14 mouse cellular contexts compared by ENCODE assay signal in the genomic region with DNA sequence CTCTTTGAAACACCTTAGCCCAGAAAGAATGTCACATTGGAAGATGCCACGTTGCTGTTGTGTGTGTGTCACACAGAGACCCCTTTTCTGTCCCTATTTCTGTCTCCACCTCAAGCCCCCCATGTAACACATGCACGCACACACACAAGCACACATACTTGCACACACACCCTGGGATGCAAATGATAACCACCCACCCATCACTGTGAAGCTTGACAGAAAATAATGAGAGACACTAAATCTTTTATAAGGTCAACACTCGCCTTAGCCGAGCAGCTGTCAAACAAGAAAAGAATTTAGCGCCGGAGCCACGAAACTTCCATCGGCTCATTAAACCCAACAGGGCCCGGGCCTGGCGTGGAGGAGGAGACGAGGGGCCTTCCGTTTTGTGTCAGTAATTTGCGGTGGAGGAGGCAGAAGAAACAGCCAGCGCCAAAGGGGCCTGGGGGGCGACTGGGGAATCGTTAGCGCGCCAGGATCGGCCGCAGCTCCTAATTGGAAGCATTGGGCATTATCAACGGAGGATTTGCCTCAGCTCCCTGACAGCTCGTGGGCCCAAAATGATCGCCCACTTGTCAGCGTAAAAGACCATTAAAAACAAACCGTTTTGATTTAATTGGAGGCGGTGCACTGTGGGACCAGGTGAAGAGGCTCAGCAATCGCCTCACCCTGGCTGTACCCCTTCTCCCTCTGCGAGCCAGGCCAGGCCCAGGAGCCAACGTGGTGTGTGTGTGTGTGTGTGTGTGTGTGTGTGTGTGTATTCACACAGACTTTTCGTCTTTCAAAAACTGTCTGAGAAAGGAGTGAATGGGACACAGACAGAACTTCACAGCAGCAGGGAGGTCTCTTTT. TPM values are rescaled to one million over a fixed set of nuclear protein-coding genes. Genes with fewer than 3 reads are reported as not detected.
DNase-seq lines count a peak whose midpoint lies in the region; ATAC-seq and TF ChIP-seq lines count a peak whose summit lies in the region.
"Had no signal": no experiment of that assay in that cellular context is flagged by ENCODE, and none has a peak within 500 bp of the region (broad histone marks: within the 10 kb centered on the region; RNA-seq: fewer than 3 reads in every experiment).

No protein-coding gene starts in this region.

- no peak overlapping the region for H3K27ac ChIP-seq in embryonic facial prominence, embryonic 14.5 days (replicated peaks; ENCODE audit: low read depth, low read length)
- H3K27ac ChIP-seq in hindbrain, embryonic 13.5 days: peak overlapping the region; percentile 35
- peak overlapping the region; percentile 71 for H3K27ac ChIP-seq in midbrain, embryonic 13.5 days
- H3K27ac ChIP-seq in cerebellum, adult 2 months (ENCODE audit: insufficient read depth, low read length): no peak overlapping the region
- H3K27ac ChIP-seq: heart, adult 2 months had no signal

- no peak for TF ChIP-seq POLR2A in brain, embryonic 14.5 days (IDR thresholded peaks at IDR 0.05; ENCODE audit: borderline replicate concordance, extremely low read depth, insufficient read depth, insufficient read length, poor library complexity, severe bottlenecking)
- no peak for TF ChIP-seq POLR2A in cerebellum, adult 2 months (IDR thresholded peaks at IDR 0.05; ENCODE audit: borderline replicate concordance, insufficient read depth, low read length)

- H3K4me3 ChIP-seq in embryonic facial prominence, embryonic 14.5 days (ENCODE audit: low read depth, low read length): no peak overlapping the region
- H3K4me3 ChIP-seq in hindbrain, embryonic 13.5 days: no peak overlapping the region
- H3K4me3 ChIP-seq in midbrain, embryonic 13.5 days (replicated peaks): no peak overlapping the region
- no peak overlapping the region for H3K4me3 ChIP-seq in cerebellum, adult 2 months (replicated peaks; ENCODE audit: insufficient read depth, low read depth, low read length)
- H3K4me3 ChIP-seq: heart, adult 2 months had no signal

- no peak overlapping the region for H3K4me2 ChIP-seq in embryonic facial prominence, embryonic 14.5 days (ENCODE audit: low read depth, low read length)
- H3K4me2 ChIP-seq in hindbrain, embryonic 13.5 days: peak overlapping the region; percentile 39
- peak overlapping the region; percentile 35 for H3K4me2 ChIP-seq in midbrain, embryonic 13.5 days (replicated peaks)

- H3K9me3 ChIP-seq in embryonic facial prominence, embryonic 14.5 days (ENCODE audit: control insufficient read depth, low read length): no peaks in the 10 kb centered on the region
- H3K9me3 ChIP-seq in hindbrain, embryonic 13.5 days: no peaks in the 10 kb centered on the region
- no peaks in the 10 kb centered on the region for H3K9me3 ChIP-seq in midbrain, embryonic 13.5 days

- WGBS in embryonic facial prominence, embryonic 14.5 days: 48% methylated on average over 30 of the region's 30 CpGs
- 17% methylated on average over 30 of the region's 30 CpGs for WGBS in hindbrain, embryonic 13.5 days
- 24% methylated on average over 30 of the region's 30 CpGs for WGBS in midbrain, embryonic 13.5 days
- WGBS in cerebellum, adult 2 months: 22% methylated on average over 30 of the region's 30 CpGs

- no peaks in the 10 kb centered on the region for H3K4me1 ChIP-seq in embryonic facial prominence, embryonic 14.5 days (ENCODE audit: control insufficient read depth, insufficient read depth, low read length)
- H3K4me1 ChIP-seq in hindbrain, embryonic 13.5 days (replicated peaks): peaks cover 28% of the 10 kb centered on the region
- peaks cover 34% of the 10 kb centered on the region for H3K4me1 ChIP-seq in midbrain, embryonic 13.5 days (replicated peaks)
- H3K4me1 ChIP-seq in cerebellum, adult 2 months (ENCODE audit: control insufficient read depth, insufficient read depth, low read length): no peaks in the 10 kb centered on the region; the same call in 1 of the 2 replicates

- no peak overlapping the region for H3K9ac ChIP-seq in embryonic facial prominence, embryonic 14.5 days (ENCODE audit: low read depth, low read length)
- peak overlapping the region; percentile 63 for H3K9ac ChIP-seq in hindbrain, embryonic 13.5 days
- H3K9ac ChIP-seq in midbrain, embryonic 13.5 days (replicated peaks): no peak overlapping the region

- no peaks in the 10 kb centered on the region for H3K36me3 ChIP-seq in embryonic facial prominence, embryonic 14.5 days (ENCODE audit: control insufficient read depth, insufficient read depth, low read length)
- H3K36me3 ChIP-seq in hindbrain, embryonic 13.5 days: no peaks in the 10 kb centered on the region
- H3K36me3 ChIP-seq in midbrain, embryonic 13.5 days: no peaks in the 10 kb centered on the region

- ATAC-seq in embryonic facial prominence, embryonic 14.5 days (ENCODE audit: low read depth): no peak
- ATAC-seq in hindbrain, embryonic 13.5 days (ENCODE audit: low FRiP score): no peak
- ATAC-seq in midbrain, embryonic 13.5 days: peak; percentile 80

- peak; percentile 94 for DNase-seq in brain, embryonic 14.5 days (ENCODE audit: low read depth)
- DNase-seq in embryonic facial prominence, embryonic 14.5 days (ENCODE audit: low spot score): peak; percentile 34
- no peak for DNase-seq in cerebellum, adult 2 months
- no peak for DNase-seq in cerebellum, adult 11-12 months
- DNase-seq in gastrocnemius, adult 8-10 months (ENCODE audit: low spot score in 2 of 2): no peak
- DNase-seq in right cerebral cortex, postnatal 10 days (ENCODE audit: low spot score in 2 of 2): no peak
- DNase-seq: cerebellum, adult 9-10 months; heart, adult 2 months; lung, adult 18-20 months; thymus, postnatal 4 days had no signal

- TF ChIP-seq CTCF in brain, embryonic 14.5 days (IDR thresholded peaks at IDR 0.05; ENCODE audit: borderline replicate concordance, extremely low read depth, insufficient read depth, insufficient read length): no peak
- TF ChIP-seq CTCF in cerebellum, adult 2 months (IDR thresholded peaks at IDR 0.05; ENCODE audit: borderline replicate concordance, insufficient read depth, low read depth, low read length): no peak

- 0 out of 2 replicates have a peak, but pooled peaks cover 5% of the 10 kb centered on the region for H3K27me3 ChIP-seq in embryonic facial prominence, embryonic 14.5 days (replicated peaks; ENCODE audit: control insufficient read depth, insufficient read depth, low read length)
- H3K27me3 ChIP-seq in hindbrain, embryonic 13.5 days: peaks cover 59% of the 10 kb centered on the region
- peaks cover 13% of the 10 kb centered on the region for H3K27me3 ChIP-seq in midbrain, embryonic 13.5 days
- no peaks in the 10 kb centered on the region; the same call in 1 of the 2 replicates for H3K27me3 ChIP-seq in cerebellum, adult 2 months (ENCODE audit: control insufficient read depth, insufficient read depth, low read length)

RNA-seq across cellular contexts. Expression of a gene that starts 27.4 kb away (rescaled TPM):
- polyA plus RNA-seq in brain, embryonic 14.5 days (2012; rRNA removed): 25.3 and 45.9 TPM in 2 replicates
- polyA plus RNA-seq in embryonic facial prominence, embryonic 14.5 days (2014; fragmentation: Nextera tagmentation; extraction: Ambion mirVana): 0.11 TPM in 1 of 2 replicates, not detected in the other
- polyA plus RNA-seq in hindbrain, embryonic 13.5 days (2015; fragmentation: Nextera tagmentation; extraction: Ambion mirVana): 11.4 and 17.1 TPM in 2 replicates
- polyA plus RNA-seq in midbrain, embryonic 13.5 days (2015; fragmentation: Nextera tagmentation; extraction: Ambion mirVana): 29.8 and 41.8 TPM in 2 replicates
- polyA plus RNA-seq in cerebellum, adult 2 months (2012; rRNA removed): 12.0 and 12.6 TPM in 2 replicates
- not detected for total RNA-seq in gastrocnemius, adult 8-10 months (2022)
- total RNA-seq: heart, adult 2 months; heart, postnatal 25 days; megakaryocyte-erythroid progenitor cell, adult 5-6 weeks had no signal
- polyA plus RNA-seq: heart, adult 2 months had no signal

Comparison
In these comparisons a context has a peak if more than half of its experiments do, and no peak if none do; other contexts are left out.
1. DNase-seq: peak in brain, embryonic 14.5 days (single experiment) and embryonic facial prominence, embryonic 14.5 days (single experiment); none in cerebellum, adult 2 months (0 of 2), cerebellum, adult 11-12 months (single experiment), gastrocnemius, adult 8-10 months (0 of 2) and right cerebral cortex, postnatal 10 days (0 of 2).
2. H3K27ac ChIP-seq: peak in hindbrain, embryonic 13.5 days (single experiment) and midbrain, embryonic 13.5 days (single experiment); none in embryonic facial prominence, embryonic 14.5 days (single experiment) and cerebellum, adult 2 months (single experiment).
3. RNA of a gene that starts 27.4 kb away (polyA plus RNA-seq): 25.3 to 45.9 TPM in brain, embryonic 14.5 days, 29.8 to 41.8 TPM in midbrain, embryonic 13.5 days, 11.4 to 17.1 TPM in hindbrain, embryonic 13.5 days and 12.0 to 12.6 TPM in cerebellum, adult 2 months; 0.11 TPM in embryonic facial prominence, embryonic 14.5 days; every median in the first group is over 10 times any median in the second.